Mouse (Mus musculus): Measurements from ENCODE around the gene Tcf3. TPM values are rescaled to one million over a fixed set of nuclear protein-coding genes. Genes with fewer than 3 reads are reported as not detected.

Tcf3 gene
- total and polyA plus RNA-seq, 3 experiments: 125 to 258 TPM; not detected in 1

GRCm38 (mm10) chr10:80434823-80435222, 1.4 kb upstream of the Tcf3 start:
- H3K27ac ChIP-seq (ENCODE audit: control insufficient read depth, low read depth, low read length): no peak overlapping the region
- peak overlapping the region; percentile 12; the same call in 1 of the 2 replicates for H3K9ac ChIP-seq (ENCODE audit: control insufficient read depth, low read depth, low read length, poor library complexity, severe bottlenecking)
- peaks cover 0 to 27% of the 10 kb centered on the region in 2 experiments; a peak in 2 of 4 replicates for H3K36me3 ChIP-seq (ENCODE audit: control insufficient read depth in 1 of 2, insufficient read depth in 2 of 2, low read length in 2 of 2)
- no peak overlapping the region for H3K4me3 ChIP-seq (ENCODE audit: control insufficient read depth in 1 of 2, insufficient read depth in 1 of 2, low read depth in 2 of 2, low read length in 2 of 2)
- DNase-seq (ENCODE audit: low read depth, low spot score): no peak
- TF ChIP-seq CTCF (IDR thresholded peaks at IDR 0.05 in 2 of 3, conservative IDR thresholded peaks at IDR 0.05 in 1 of 3; ENCODE audit: control insufficient read depth in 1 of 3, insufficient read depth in 1 of 3, low read depth in 2 of 3, low read length in 3 of 3, poor library complexity in 1 of 3, severe bottlenecking in 1 of 3) (no peak), USF2 (IDR thresholded peaks at IDR 0.05; ENCODE audit: borderline replicate concordance in 1 of 2, insufficient read depth in 1 of 2, low read depth in 1 of 2, low read length in 2 of 2) (no peak), NELFE (IDR thresholded peaks at IDR 0.05; ENCODE audit: low read depth, low read length) (no peak), ELF1 (IDR thresholded peaks at IDR 0.05; ENCODE audit: low read depth, low read length) (no peak), CHD1 (IDR thresholded peaks at IDR 0.05; ENCODE audit: low read depth, low read length) (no peak), POLR2A (IDR thresholded peaks at IDR 0.05; ENCODE audit: control insufficient read depth in 1 of 2, insufficient read depth in 1 of 2, low read depth in 1 of 2, low read length in 2 of 2, poor library complexity in 1 of 2) (no peak), MEF2A (IDR thresholded peaks at IDR 0.05; ENCODE audit: extremely low read depth, insufficient replicate concordance, low read depth, low read length, poor library complexity, severe bottlenecking) (no peak), GABPA (IDR thresholded peaks at IDR 0.05; ENCODE audit: low read depth, low read length) (no peak), MXI1 (IDR thresholded peaks at IDR 0.05; ENCODE audit: low read depth, low read length) (no peak), ZC3H11A (IDR thresholded peaks at IDR 0.05; ENCODE audit: low read depth, low read length) (no peak), SIN3A (IDR thresholded peaks at IDR 0.05; ENCODE audit: low read length) (no peak), POLR2AphosphoS2 (IDR thresholded peaks at IDR 0.05; ENCODE audit: low read length) (no peak), RAD21 (IDR thresholded peaks at IDR 0.05; ENCODE audit: low read depth, low read length) (no peak)
- no peaks in the 10 kb centered on the region for H3K9me3 ChIP-seq (replicated peaks; ENCODE audit: insufficient read depth, low read length)
- peaks cover 25% of the 10 kb centered on the region for H3K79me2 ChIP-seq (ENCODE audit: control insufficient read depth, insufficient read depth, low read length, poor library complexity)
- no peaks in the 10 kb centered on the region for H3K27me3 ChIP-seq (ENCODE audit: control insufficient read depth in 1 of 2, insufficient read depth in 2 of 2, low read length in 2 of 2)
- H3K4me1 ChIP-seq (ENCODE audit: control insufficient read depth in 1 of 2, insufficient read depth in 2 of 2, low read length in 2 of 2): peaks cover 6 to 34% of the 10 kb centered on the region in 2 experiments; a peak in 3 of 4 replicates

- TF ChIP-seq CTCF (IDR thresholded peaks at IDR 0.05 in 2 of 3, conservative IDR thresholded peaks at IDR 0.05 in 1 of 3; ENCODE audit: control insufficient read depth in 1 of 3, insufficient read depth in 1 of 3, low read depth in 2 of 3, low read length in 3 of 3, poor library complexity in 1 of 3, severe bottlenecking in 1 of 3) (peak in 2 of 3 experiments; percentile 6 to 11; a peak in 1 of 6 replicates), NRF1 (IDR thresholded peaks at IDR 0.05; ENCODE audit: insufficient read depth, low read depth, low read length, poor library complexity, severe bottlenecking) (no peak)
- H3K79me2 ChIP-seq (ENCODE audit: control insufficient read depth, insufficient read depth, low read length, poor library complexity): peaks cover 25% of the 10 kb centered on the region
- no peaks in the 10 kb centered on the region for H3K27me3 ChIP-seq (ENCODE audit: control insufficient read depth in 1 of 2, insufficient read depth in 2 of 2, low read length in 2 of 2)
- no peaks in the 10 kb centered on the region for H3K9me3 ChIP-seq (replicated peaks; ENCODE audit: insufficient read depth, low read length)
- peak overlapping the region; percentile 5 to 53 for H3K4me3 ChIP-seq (ENCODE audit: control insufficient read depth in 1 of 2, insufficient read depth in 1 of 2, low read depth in 2 of 2, low read length in 2 of 2)
- DNase-seq (ENCODE audit: low read depth, low spot score): no peak
- peaks cover 0 to 27% of the 10 kb centered on the region in 2 experiments; a peak in 2 of 4 replicates for H3K36me3 ChIP-seq (ENCODE audit: control insufficient read depth in 1 of 2, insufficient read depth in 2 of 2, low read length in 2 of 2)
- peak overlapping the region; percentile 57 for H3K9ac ChIP-seq (ENCODE audit: control insufficient read depth, low read depth, low read length, poor library complexity, severe bottlenecking)
- peaks cover 6 to 34% of the 10 kb centered on the region in 2 experiments; a peak in 3 of 4 replicates for H3K4me1 ChIP-seq (ENCODE audit: control insufficient read depth in 1 of 2, insufficient read depth in 2 of 2, low read length in 2 of 2)
- H3K27ac ChIP-seq (ENCODE audit: control insufficient read depth, low read depth, low read length): peak overlapping the region; percentile 69
These were observed 766 bp upstream of the Tcf3 start for GRCm38 (mm10) chr10:80434233-80434592.
